In genomic region chr2:154774032-154774431, GRCm38 (mm10) we compare ENCODE assay signal across 10 mouse cellular contexts. TPM values are rescaled to one million over a fixed set of nuclear protein-coding genes. Genes with fewer than 3 reads are reported as not detected.
A peak's percentile ranks its signal among the peaks of the same experiment; 100 is the strongest.
DNase-seq lines count a peak whose midpoint lies in the region; TF ChIP-seq lines count a peak whose summit lies in the region.
"Had no signal": no experiment of that assay in that cellular context is flagged by ENCODE, and none has a peak within 500 bp of the region (broad histone marks: within the 10 kb centered on the region; RNA-seq: fewer than 3 reads in every experiment).

No protein-coding gene starts in this region.

- H3K4me1 ChIP-seq in kidney, adult 2 months (ENCODE audit: control insufficient read depth, insufficient read depth, low read length): no peaks in the 10 kb centered on the region
- H3K4me1 ChIP-seq in embryonic facial prominence, embryonic 10.5 days: no peaks in the 10 kb centered on the region

- TF ChIP-seq CTCF in kidney, adult 2 months (conservative IDR thresholded peaks at IDR 0.05; ENCODE audit: insufficient read depth, insufficient read length, low read depth, low read length): 0 out of 2 replicates have a peak, but pooled peaks have one; percentile 13

- DNase-seq in kidney, adult 2 months: no peak
- DNase-seq in kidney, adult 18-20 months: no peak
- peak; percentile 42 for DNase-seq in 3T3-L1 (ENCODE audit: low read depth, low spot score)
- DNase-seq in CD4-positive helper T cell, adult 2 months (ENCODE audit: low read depth, low spot score): peak; percentile 28
- peak; percentile 44 for DNase-seq in embryonic facial prominence, embryonic 10.5 days (ENCODE audit: low spot score)
- DNase-seq in urinary bladder, postnatal 36 days (ENCODE audit: low spot score in 2 of 2): no peak
- no peak for DNase-seq in left cerebral cortex, adult 11 months (ENCODE audit: low spot score)
- DNase-seq in urinary bladder, postnatal 10 days (ENCODE audit: low spot score): no peak

- no peak for TF ChIP-seq POLR2A in kidney, adult 2 months (IDR thresholded peaks at IDR 0.05; ENCODE audit: low read depth, low read length)

- no peaks in the 10 kb centered on the region for H3K36me3 ChIP-seq in kidney, adult 2 months (ENCODE audit: control insufficient read depth, insufficient read depth, low read length)
- H3K36me3 ChIP-seq in embryonic facial prominence, embryonic 10.5 days (replicated peaks): no peaks in the 10 kb centered on the region
- H3K36me3 ChIP-seq: limb, embryonic 15.5 days had no signal

- H3K9me3 ChIP-seq in embryonic facial prominence, embryonic 10.5 days: no peaks in the 10 kb centered on the region
- H3K9me3 ChIP-seq: limb, embryonic 15.5 days had no signal

- H3K4me3 ChIP-seq in kidney, adult 2 months (ENCODE audit: insufficient read depth, low read depth, low read length): no peak overlapping the region
- no peak overlapping the region for H3K4me3 ChIP-seq in embryonic facial prominence, embryonic 10.5 days
- H3K4me3 ChIP-seq: limb, embryonic 15.5 days had no signal

- no peaks in the 10 kb centered on the region for H3K27me3 ChIP-seq in kidney, adult 2 months (replicated peaks; ENCODE audit: control insufficient read depth, insufficient read depth, low read length)
- H3K27me3 ChIP-seq in embryonic facial prominence, embryonic 10.5 days (replicated peaks; ENCODE audit: low read depth, poor library complexity, severe bottlenecking): no peaks in the 10 kb centered on the region
- H3K27me3 ChIP-seq: limb, embryonic 15.5 days had no signal

- WGBS in kidney, adult 2 months: 82% methylated on average over 1 of the region's 1 CpGs
- WGBS in embryonic facial prominence, embryonic 10.5 days: 86% methylated on average over 1 of the region's 1 CpGs

- no peak overlapping the region for H3K27ac ChIP-seq in kidney, adult 2 months (ENCODE audit: insufficient read depth, low read depth, low read length)
- H3K27ac ChIP-seq in embryonic facial prominence, embryonic 10.5 days (replicated peaks): no peak overlapping the region
- H3K27ac ChIP-seq: limb, embryonic 15.5 days had no signal

RNA-seq across cellular contexts. Expression of gene Gm14214, which starts 4.2 kb away (rescaled TPM):
- polyA plus RNA-seq in kidney, adult 2 months (2012; rRNA removed): not detected in 2 replicates
- polyA plus RNA-seq in embryonic facial prominence, embryonic 10.5 days (2016; fragmentation: Nextera tagmentation; extraction: Ambion mirVana): not detected in 2 replicates
- polyA plus RNA-seq: heart, embryonic 14.5 days; limb, embryonic 15.5 days had no signal

RNA-seq across cellular contexts. Expression of gene Raly, which starts 16.9 kb away (rescaled TPM):
- polyA plus RNA-seq in kidney, adult 2 months (2012; rRNA removed): 152 and 163 TPM in 2 replicates
- 52.8 and 53.1 TPM in 2 replicates for polyA plus RNA-seq in embryonic facial prominence, embryonic 10.5 days (2016; fragmentation: Nextera tagmentation; extraction: Ambion mirVana)

RNA-seq across cellular contexts. Expression of gene a, which starts 17.2 kb away (rescaled TPM):
- polyA plus RNA-seq in kidney, adult 2 months (2012; rRNA removed): not detected in 2 replicates
- polyA plus RNA-seq in embryonic facial prominence, embryonic 10.5 days (2016; fragmentation: Nextera tagmentation; extraction: Ambion mirVana): 1.5 and 2.3 TPM in 2 replicates
- polyA plus RNA-seq: heart, embryonic 14.5 days had no signal

Comparison
In these comparisons a context has a peak if more than half of its experiments do, and no peak if none do; other contexts are left out.
1. DNase-seq: peak in 3T3-L1 (single experiment), CD4-positive helper T cell, adult 2 months (single experiment) and embryonic facial prominence, embryonic 10.5 days (single experiment); none in kidney, adult 2 months (single experiment), kidney, adult 18-20 months (single experiment), urinary bladder, postnatal 36 days (0 of 2), left cerebral cortex, adult 11 months (single experiment) and urinary bladder, postnatal 10 days (single experiment).